Mouse (Mus musculus) forelimb bud, embryonic 11.5 days (tissue): ENCODE results near the gene Defa22.
"Not testable (repeated sequence)": the region's sequence is repeated elsewhere in the genome, so short reads cannot be mapped to it uniquely, and the experiment has no call there.

Experiments used
- DNase-seq: peaks from one replicate; pipeline ENCODE4 v3.0.0-alpha.2; 2012; ENCODE audit warnings: low read depth, low spot score

Gene Defa22

DNA sequence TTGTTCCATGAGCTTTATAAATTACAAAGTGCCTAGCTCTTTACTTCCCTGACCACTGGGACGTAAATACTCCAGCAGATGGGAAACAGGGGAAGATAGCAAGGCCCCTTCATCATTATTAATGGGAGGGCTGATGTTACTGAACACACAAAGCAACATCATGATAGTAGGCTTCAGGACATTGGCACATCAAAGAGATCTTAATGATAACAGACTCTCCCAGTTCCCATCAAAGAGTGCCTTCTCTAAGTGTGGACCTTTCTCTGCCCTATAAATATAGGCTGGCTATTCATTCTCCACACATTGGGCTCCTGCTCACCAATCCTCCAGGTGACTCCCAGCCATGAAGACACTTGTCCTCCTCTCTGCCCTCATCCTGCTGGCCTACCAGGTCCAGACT lies at the start of gene Defa22:
Gene Defa22, plus strand, starts transcription at position 301 of the 400 bp plus-strand sequence.
- not testable (repeated sequence) for DNase-seq

DNA sequence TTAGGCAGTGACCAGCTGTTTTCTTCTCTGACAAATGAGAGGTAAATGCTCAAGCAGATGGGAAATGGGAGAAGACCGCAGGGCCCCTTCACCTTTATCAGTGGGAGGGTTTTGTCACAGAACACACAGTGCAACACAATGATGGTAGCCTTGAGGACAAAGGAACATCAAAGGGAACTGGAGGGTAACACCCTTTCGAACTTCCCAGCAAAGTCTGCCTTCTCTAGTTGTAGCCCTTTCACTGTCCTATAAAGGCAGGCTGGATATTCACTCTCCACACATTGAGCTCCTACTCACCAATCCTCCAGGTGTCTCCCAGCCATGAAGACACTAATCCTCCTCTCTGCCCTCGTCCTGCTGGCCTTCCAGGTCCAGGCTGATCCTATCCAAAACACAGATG lies 27.7 kb upstream of the Defa22 start, which contains the start of gene Defa30:
Gene Defa30, plus strand, starts transcription at position 301 of the 400 bp plus-strand sequence.
- DNase-seq: not testable (repeated sequence)

DNA sequence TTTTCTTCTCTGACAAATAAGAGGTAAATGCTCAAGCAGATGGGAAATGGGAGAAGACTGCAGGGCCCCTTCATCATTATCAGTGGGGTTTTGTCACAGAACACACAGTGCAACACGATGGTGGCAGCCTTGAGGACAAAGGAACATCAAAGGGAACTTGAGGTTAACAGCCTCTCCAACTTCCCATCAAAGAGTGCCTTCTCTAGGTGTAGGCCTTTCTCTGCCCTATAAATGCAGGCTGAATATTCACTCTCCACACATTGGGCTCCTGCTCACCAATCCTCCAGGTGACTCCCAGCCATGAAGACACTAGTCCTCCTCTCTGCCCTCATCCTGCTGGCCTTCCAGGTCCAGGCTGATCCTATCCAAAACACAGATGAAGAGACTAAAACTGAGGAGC lies 29.2 kb downstream of the Defa22 start, which contains the start of gene Defa31:
Gene Defa31, plus strand, starts transcription at position 301 of the 400 bp plus-strand sequence.
- not testable (repeated sequence) for DNase-seq

DNA sequence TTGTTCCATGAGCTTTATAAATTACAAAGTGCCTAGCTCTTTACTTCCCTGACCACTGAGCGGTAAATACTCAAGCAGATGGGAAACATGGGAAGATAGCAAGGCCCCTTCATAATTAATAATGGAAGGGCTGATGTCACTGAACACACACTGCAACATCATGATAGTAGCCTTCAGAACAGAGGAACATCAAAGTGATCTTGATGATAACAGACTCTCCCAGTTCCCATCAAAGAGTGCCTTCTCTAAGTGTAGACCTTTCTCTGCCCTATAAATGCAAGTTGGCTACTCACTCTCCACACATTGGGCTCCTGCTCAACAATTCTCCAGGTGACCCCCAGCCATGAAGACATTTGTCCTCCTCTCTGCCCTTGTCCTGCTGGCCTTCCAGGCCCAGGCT lies 39.2 kb downstream of the Defa22 start, which contains the start of gene Gm15293:
Gene Gm15293, plus strand, starts transcription at position 301 of the 400 bp plus-strand sequence.
- DNase-seq: not testable (repeated sequence)
